Mouse (Mus musculus) T-helper 2 cell (primary cell): ENCODE data around the gene Fibcd1.

Experiments used
- in situ Hi-C: fragments of 300-600 bp; cut with MboI, MseI; formaldehyde crosslinking; loops from one replicate; pipeline ENCODE4 v1.15.1; 2025; ENCODE audit warnings: high pct_unique_total_duplicates

Gene Fibcd1

DNA sequence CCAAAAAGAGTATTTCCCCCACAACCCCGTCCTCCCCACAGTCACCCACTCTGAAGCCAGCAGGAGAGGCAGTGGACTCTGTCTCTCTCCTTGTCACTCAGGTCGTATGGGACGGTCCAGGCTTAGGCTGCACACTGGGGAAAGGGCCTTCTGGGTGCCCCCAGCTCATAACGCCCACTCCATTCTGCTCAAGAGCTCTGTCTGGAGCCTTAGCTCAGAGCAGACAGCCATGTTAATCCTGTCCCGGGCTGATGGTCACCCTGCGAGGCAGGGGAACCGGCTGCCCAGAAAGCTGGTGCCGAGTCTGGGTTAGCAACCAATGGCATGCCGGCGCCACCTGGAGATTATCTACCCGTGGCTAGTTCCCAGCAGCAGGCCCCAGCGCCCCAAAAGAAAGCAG, 12.7 kb upstream of the Fibcd1 start:
- in situ Hi-C loops: no loop called here

DNA sequence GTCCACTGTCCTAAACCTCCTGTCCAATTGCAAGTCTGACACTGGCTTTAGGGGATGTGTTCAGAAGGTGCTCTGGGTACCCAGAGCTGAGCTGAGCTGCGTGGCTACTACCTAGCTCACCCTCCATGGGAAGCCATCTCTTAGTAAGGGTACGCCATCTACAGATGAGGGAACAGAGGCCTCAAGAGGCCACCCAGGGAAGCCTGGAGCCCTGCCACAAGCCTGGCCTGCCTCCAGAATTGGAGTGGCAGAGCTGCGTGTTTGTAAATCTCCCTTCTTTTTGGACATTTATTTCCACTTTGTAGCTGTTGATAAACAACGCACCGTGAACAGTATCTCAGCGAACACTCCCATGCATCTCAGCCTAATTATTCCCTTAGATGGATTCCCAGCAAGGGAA, 11.4 kb upstream of the Fibcd1 start:
- in situ Hi-C loops: no loop called here

DNA sequence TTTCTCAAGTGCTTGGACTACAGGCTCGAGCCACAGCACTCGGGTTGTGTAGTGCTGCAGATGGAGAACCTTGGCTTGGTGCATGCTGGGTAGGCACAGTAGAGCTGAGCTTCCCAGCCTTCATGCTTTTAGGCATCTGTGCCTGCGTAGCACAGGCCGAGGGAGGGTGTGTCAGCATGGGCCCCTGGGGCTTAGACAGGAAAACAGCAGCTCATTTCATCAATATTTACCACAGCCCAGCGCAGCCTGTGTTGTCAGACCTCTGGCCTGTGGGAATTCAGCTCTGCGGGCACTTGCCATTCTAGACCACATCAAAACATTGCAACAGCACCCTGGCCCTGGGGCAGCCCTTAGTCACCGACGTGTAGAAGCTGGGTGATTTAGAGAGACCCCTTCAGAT, 10.2 kb upstream of the Fibcd1 start:
- in situ Hi-C loops: no loop called here

DNA sequence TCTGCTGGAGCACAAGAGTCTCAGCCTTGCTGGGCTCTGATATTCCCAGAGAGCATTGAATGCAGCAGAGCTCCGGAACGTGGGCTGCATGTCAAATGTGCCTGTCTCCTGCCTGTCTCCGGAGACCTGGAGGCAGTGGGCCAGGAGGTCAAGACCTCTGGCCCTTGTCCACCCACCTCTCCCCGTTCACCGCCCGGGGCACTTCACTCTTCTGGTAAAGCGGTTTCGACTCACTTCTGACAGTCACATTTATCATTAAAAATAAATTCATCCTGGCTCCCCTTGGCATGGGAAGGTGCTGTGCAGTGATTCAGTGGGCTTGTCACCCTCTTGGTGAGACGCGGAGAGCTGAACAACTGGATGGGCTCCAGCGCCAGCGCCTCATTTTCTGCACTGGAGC, 4.3 kb upstream of the Fibcd1 start:
- in situ Hi-C loops: no loop called here

DNA sequence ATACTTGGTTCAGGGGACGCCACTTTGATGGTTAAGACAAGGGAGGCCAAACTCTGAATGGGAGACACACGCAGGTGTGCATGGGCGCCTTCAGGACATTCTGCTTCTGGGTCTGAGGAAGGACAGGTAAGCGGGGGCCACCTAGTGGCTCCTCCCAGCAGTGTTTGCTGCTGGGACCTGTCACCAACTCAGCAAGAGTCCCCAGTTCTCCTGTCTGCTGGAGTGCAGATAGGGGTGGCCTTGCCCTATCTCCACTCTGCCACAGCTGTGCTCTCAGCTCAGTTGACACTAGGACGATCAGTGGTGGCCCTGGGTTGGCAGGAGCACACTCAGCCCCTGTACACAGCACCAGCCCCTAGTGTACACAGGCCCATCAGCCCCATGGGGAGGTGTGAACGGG, 2.1 kb upstream of the Fibcd1 start:
- in situ Hi-C loops: no loop called here

DNA sequence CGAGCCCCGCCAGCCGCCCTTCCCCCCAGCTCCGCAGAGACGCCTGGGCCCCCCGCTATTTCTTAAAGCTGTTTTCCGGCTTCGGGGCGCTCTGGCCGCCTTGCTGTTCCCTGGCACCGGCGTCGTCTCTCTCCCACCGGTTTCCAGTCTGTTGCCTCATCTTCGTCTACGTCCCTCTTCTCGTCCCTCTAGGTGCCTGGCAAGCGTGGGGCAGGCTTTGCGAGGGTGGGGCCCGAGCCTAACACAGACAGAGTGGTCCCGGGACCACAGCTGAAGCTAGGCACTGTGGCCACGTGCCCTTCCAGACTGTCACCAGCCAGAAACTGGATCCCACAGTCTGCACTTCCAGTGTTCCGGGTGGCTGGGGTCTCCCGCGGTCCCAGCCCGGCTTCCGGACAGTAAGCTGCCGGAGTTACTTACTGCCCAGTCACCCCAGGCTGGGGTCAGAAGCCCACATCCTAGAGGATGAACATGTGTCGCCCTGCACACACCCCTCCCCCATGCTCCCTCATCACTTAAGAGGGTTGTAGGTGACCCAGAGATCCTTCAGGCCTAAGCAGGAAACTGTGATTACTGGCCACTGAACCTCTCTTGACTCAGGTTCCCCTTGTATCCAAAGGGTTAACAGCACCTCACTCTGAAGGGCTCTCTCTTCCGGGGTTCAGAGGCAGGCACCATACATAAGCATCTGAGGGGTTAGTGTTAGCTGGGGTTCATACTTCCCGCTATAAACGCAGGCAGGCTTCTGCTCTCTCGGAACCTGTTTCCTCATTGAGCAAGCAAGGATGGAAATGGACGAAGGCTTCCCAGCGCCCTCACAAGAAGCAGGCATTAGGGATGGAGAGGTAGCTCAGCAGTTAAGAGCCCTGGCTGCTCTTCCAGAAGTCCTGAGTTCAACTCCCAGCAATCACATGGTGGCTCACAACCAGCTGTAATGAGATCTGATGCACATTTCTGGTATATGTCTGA, 1.2 kb upstream of the Fibcd1 start:
- in situ Hi-C loops: no loop called here

DNA sequence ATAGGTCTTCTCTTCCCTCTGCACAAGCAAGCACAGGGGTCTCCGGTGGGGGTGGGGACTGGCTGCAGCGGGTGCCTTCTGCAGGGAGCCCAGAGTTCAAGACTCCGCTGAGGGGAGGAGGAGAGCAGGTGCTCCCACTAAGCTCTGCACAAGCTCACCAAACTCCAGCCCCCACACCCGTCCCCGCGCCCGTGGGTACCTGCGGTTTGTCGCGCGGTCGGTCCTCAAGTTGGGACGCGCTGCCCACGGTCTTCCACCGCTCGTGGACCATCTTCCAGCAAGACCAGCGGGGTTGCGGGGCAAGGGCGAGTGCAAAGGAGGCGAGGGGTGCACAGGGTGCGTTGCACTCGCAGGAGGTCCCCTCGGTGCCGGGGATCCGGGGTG, 301 bp downstream of the Fibcd1 start:
- in situ Hi-C loops: no loop called here

DNA sequence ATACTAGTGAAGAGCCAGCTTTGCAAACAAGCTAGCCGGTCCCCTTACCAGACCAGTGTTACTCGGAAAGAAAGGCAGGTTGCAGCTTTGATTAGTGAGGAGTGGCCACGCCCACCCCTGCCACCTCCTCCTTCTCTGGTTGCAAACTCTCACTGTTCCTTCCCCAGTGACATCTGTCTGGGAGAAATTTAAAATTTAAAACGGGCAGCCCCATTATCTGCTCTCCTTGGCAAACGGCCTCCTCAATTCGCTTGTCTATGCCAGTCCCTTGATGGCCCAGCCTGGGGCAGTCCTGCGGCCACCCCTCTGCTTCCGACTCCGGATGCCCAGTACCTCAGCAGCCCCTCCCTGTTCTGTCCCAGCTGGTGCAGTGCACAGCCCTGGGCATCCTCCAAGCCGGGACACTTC, 1.1 kb downstream of the Fibcd1 start:
- in situ Hi-C loops: no loop called here

DNA sequence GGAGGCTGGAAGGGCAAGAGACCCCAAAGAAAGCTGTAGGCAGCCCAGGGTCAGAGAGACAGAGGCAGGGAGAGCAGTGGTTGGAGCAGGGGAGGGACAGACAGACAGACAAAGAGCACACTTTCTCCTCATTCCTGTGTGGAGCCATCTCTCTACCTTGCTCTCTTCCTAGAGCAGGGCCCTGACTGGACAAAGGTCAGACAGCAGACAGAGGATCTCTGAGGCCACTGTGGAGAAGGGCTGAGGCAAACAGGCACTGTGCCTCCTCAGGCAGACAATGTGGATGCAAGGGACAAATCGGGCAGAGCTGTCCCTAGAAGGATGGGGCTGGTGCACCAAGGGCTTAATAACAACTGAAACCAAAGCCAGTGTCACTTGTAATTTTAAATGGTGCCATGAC, 6.9 kb downstream of the Fibcd1 start:
- in situ Hi-C loops: no loop called here

DNA sequence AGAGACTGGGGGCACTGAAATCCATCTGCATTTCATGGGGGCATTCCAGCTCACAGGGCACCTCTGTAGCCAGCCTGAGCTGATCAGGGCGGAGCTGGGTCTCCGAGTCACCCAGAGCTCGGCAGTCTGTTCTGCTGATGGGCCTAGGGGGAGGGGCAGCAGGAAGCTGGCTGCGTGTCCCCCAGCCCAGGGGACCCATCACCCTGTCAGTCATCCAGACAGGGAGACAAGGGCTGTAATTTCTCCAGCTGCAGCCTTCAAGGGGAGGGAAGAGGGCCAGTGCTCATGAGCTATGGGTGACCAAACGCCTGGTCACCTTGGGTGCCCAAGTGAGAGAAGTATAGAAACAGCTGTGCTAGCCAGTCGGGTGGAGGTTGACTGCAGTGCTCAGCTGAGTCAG, 8.8 kb downstream of the Fibcd1 start:
- in situ Hi-C loops: no loop called here

DNA sequence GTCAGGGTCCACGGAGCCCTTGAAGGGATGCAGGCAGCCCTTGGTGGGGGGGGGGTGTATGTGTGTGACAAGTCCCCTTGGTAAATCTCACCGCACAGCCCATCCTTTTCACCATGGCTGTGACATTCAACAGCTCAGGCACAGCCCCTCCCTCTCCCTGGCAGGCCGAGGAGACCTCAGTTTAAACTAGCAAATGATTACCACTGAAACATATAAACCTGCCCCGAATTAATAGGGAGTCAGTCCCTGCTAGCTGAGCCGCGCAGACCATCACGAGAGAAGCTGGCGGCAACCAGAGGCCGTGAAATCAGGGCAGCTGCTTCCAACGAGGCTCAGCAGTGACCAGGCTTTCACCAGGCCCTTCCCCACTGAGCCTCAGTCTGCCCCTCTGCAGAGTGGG, 9.7 kb downstream of the Fibcd1 start:
- in situ Hi-C loops: no loop called here

DNA sequence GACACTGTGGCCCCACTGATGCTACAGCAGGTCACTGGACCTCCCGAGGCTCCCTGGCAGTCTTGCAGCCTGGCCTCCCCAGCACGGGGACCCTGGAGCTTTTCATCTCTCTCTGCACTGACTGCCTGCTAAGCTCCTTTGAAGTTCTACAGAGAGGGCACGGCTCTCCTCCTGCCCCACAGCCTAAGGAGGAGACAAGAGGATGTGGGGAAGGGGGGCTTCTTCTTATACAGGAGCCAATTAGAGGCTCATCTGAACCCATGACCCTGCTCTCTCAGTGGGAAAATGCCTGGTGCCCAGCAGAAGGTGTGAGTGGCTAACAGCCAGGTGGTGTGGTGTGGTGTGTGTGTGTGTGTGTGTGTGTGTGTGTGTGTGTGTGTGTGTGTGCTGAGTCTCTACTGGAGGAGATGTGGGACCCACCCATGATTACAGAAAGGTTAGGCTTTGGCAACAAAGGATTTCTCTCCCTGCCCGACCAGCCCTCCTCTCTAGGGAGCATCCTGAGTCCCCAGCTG, 17.4 kb downstream of the Fibcd1 start:
- in situ Hi-C loops: no loop called here

DNA sequence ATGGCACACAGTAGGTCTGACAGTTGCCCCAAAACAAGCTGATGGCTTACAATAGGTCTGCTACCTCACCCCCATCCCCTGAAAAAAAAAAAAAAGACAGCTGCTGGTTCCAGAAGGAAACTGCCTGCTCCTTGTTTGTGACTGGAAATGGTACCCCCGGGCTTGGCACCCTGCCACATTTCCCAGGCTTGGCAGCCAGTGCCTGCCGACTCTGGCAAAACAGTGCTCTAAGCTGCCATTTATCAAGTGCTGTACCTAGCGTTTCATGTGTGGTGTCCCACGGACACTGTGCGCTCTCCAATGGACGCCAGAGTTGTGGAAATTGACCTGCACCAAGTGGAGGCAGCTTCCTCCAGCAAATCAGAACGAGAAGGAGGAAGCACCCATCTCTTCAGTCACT, 17.9 kb downstream of the Fibcd1 start:
- in situ Hi-C loops: no loop called here

DNA sequence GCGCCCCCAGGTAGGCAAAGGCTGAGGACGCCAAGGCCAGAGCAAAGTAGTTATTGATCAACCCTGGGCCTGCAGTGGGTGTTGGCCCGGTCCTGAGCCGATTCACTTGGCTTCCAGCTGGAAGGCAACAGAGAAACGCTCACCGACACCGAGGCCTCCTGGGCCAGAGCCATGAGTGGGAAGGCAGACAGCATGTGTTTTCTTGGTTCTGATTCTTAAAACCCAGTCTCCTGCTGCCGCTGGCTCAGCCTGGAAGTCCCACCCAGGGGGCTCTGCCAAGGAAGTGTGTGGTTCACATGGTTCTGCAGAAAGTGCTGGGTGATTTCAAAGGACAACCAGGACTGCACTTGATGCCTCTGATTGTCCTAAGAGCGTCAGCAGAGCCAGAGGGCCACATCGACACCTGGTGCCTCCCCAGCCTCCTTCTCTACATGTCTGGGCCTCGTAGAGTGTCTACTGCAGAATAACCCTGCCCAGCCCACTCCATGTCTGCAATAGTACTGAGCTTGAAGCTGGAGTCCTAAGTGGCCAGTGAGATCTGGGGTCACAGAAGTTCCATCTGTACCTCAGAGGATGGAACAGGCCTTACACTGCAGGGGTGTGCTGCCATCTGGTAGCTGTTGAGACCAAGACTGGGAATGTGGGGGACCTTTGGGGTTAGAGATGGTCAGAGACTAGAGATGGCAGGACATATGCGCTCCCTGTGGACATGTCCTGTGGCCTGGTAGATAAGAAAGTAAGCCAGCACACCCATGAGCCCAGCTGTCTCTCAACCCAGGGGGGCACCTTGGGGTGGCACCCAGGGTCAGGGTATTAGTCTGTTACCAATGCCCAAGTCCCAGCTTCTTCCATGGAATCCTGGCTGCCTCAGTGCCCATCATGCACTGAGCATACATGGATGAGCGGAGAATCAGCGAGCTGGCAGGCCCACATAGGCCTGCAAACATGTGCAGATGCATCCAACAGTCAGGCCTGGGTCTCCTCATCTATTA, 19.4 kb downstream of the Fibcd1 start:
- in situ Hi-C loops: no loop called here

DNA sequence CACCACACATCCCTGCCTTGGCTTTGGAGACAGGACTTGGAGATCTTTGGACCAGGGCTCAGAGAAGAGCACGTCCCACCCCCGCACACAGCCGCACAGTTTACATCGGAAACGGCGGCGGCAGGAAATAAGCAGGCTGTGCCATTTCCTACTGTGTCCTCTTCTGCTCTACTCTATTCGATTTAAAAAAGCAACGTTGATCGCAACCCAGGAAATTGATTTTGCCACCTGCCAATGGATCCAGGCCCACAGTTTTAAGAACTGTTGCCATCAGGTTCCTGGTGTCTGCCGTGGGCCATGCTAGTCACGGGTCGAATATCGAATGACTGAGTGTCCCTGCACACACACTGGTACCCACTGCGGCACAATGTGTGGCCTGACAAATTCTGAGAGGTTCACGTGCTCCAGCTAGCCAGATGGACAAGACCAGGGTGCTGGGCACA, 20.3 kb downstream of the Fibcd1 start:
- in situ Hi-C loops: no loop called here

DNA sequence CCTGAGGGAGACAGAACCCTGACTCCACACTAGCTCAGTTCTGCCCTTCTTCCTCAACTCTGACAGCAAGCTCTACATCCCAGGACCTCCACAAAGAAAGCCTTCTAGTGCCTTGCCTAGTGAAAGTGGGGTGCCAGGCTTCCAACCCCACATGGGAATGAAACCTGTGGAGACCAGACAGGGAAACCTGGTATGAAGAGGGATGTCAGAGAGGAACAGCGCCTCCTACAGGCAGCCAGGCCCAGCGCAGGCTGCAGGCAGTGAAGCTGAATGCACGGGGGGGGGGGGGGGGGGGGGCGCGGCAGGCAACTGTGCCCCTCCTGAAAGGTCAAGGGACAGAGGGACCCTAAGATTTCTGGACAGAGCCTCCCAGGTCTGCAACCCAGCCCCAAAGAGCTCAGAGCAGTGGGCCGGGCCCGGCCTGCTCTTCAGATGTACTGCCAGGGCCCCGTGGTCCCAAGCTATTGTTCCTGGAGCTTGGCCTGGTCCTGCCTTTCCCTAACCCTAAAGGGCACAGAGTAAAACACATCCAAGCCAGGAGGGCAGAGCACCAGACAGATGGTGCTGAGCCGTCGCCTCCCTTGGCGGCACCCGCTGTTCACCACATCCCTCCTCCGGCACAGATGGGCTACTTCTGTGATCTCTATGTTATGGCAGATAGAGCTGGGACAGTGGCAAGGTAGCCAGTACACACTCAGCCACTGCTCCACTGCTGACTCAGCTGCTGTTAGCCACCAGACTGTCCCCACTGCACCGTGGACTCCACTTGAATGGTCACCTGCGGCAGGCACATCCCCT, 21.7 kb downstream of the Fibcd1 start:
- in situ Hi-C loops: no loop called here

DNA sequence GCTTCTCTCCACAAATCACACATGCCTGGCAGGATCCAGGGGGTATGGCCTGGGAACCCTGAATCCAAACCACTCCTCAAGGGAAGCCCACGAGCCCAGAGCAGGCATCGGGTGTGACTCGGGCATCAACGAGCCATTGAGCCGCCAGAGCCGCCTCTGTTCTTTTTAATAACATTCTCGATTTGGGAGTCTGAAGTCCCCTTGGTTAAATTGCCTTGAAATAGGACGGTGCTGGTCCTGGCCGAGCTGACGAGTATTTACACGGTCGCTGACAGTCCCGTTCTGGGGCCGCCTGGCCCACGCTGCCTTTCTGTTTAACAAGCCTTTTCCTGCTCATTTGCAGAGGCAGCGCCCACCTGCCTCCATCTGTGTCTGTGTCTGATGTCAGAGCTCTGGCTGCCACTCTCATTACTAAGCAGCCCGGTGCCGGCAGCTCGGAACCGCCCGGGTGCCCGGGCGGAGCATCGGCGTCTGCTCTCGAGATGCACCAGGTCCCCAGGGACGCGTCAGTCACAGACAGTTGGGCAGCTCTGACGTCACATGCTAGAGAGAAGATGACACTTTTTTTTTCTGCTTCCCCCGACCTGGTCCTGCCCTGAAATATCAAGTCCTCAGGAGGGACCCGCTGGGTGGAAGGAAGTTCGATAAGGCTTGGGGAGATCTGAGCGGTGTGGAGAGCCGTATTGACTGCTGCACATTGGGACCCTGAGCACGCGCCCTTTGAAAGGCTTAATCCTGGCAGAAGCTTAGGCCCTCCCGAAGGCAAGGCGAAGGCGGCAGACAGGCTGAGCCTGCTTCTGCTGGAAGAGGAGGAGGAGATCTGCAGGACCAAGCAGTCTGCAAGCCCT, 23.1 kb downstream of the Fibcd1 start:
- in situ Hi-C loops: no loop called here

DNA sequence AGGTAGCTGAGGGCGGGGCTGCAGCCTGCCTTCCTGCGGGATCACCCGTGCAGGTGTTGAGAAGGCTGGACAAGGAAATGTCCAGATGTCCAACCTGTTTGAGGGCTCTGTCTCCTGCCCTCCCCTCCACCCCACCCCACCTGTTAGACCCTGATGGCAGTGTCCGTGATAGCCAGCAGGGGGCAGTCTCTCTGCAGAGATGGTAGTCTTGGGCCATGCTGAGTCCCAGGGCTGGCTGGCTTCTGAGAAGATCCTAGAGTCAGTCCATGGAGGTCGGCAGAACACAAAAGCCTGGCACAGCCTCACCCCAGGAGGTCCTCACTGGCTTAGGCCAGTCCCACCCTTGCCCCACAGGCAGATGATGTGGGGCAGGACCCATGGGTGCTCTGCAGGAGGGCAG, 30.4 kb downstream of the Fibcd1 start:
- in situ Hi-C loops: loop anchor here (10.0 kb wide), 1 partner anchor 69 kb away; the partner anchor contains the start of gene Lamc3

DNA sequence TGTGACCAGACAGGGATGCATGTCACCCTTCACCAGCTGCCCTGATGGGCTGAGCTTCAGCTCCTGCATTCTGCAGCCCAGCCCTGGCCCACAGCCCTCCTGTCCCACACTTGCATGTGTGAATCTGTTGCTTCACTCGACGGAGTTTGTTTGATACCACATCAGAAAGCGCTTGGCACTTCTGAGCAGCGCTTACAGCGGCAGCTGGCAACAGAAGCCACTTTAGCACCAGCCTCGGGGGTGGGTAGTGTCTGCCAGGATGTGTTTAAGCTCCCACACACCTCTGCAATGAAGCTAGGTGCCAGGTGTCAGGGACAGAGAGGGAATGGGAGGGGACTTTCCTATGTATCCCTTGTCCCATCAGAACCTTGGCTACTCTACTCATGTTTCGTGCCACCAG, 31.1 kb downstream of the Fibcd1 start:
- in situ Hi-C loops: loop anchor here (10.0 kb wide), 1 partner anchor 70 kb away; the partner anchor contains the start of gene Lamc3

DNA sequence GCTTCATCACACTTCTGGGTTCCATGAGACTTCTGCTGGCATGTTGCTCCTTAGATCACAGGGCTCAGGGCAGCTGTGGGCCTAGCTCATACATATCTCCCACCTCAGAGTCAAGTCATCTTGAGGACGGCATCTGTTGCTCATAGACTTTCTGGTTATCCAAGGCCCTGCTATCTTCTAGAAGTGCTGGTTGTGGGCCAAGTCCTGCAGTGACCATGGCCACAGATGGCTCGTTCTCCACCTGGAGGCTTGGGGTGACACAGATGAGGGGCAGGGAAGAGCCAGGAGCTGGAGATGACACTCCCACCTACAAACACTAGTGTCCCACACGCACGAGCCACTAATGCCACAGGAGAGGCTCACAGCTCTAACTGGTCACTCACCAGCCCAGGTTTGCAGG, 32.2 kb downstream of the Fibcd1 start:
- in situ Hi-C loops: loop anchor here (10.0 kb wide), 1 partner anchor 71 kb away; the partner anchor contains the start of gene Lamc3
